8 mouse cellular contexts compared by ENCODE assay signal in the genomic region with DNA sequence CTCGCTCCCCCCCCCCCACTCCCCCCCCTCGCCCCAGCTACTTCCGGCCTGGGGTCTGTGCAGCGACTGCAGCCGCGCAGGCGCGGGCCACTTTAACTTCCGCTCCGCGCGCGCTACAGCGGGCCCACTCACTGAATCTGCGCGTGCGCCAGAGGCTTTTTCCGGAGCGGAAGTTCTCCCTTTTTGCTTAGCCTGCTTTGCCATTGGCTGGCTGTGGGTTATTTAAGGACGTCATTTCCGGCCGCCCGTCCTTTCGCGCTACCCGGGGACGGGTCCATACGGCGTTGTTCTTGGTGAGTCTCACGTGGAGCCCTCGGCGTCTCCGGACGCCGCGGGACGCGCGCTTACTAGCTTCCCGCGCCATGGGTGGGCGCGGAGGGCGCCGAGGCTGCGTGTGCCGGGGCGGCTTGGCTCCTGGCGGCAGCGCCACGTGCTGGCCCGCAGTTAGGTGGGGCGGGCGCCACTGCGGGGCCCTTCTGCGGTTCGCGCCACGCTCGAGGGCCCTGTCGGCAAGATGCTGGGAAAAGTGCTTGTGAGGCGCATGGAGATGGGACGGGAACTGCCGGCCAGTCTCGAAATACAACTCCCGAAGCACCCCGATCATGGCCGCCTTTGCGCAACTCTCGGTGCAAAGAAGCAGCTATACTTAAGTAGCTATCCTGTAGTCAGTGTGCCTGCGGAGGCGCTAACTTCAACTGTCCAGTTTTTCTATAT. TPM values are rescaled to one million over a fixed set of nuclear protein-coding genes. Genes with fewer than 3 reads are reported as not detected.
DNase-seq lines count a peak whose midpoint lies in the region; ATAC-seq and TF ChIP-seq lines count a peak whose summit lies in the region.

A gene (plus strand): TSS at position 152 of the 714 bp plus-strand sequence.

- TF ChIP-seq CTCF in cortical plate, adult 2 months (IDR thresholded peaks at IDR 0.05; ENCODE audit: extremely low read depth, insufficient read depth, low read length): no peak

- DNase-seq in gastrocnemius, adult 8-10 months (ENCODE audit: low spot score in 2 of 2): peak; percentile 85 to 94
- peak; percentile 95 for DNase-seq in hindlimb bud, embryonic 11.5 days (ENCODE audit: extremely low spot score, low read depth, low spot score)
- DNase-seq in left cerebral cortex, adult 8-10 months (ENCODE audit: low spot score in 2 of 2): peak; percentile 86 to 97
- DNase-seq in right cerebral cortex, postnatal 10 days (ENCODE audit: low spot score in 2 of 2): peak; percentile 98 to 99
- peak; percentile 89 for DNase-seq in urinary bladder, postnatal 25 days (ENCODE audit: low spot score)

- H3K36me3 ChIP-seq in megakaryocyte, embryonic 14.5 days (replicated peaks; ENCODE audit: low read length): peaks cover 68% of the 10 kb centered on the region

- peaks cover 7% of the 10 kb centered on the region for H3K4me1 ChIP-seq in cortical plate, adult 2 months (ENCODE audit: control insufficient read depth, insufficient read depth, low read length)
- H3K4me1 ChIP-seq in megakaryocyte, embryonic 14.5 days: peaks cover 40% of the 10 kb centered on the region

- H3K27ac ChIP-seq in cortical plate, adult 2 months (ENCODE audit: insufficient read depth, low read length): no peak within 1 kb of the TSS

- peak; percentile 93 for TF ChIP-seq POLR2A in cortical plate, adult 2 months (IDR thresholded peaks at IDR 0.05; ENCODE audit: extremely low read depth, insufficient read depth, low read length)

- no peaks in the 10 kb centered on the region for H3K9me3 ChIP-seq in megakaryocyte, embryonic 14.5 days

- peak within 1 kb of the TSS; percentile 65 for H3K4me3 ChIP-seq in cortical plate, adult 2 months (ENCODE audit: insufficient read depth, low read length)
- H3K4me3 ChIP-seq in megakaryocyte, embryonic 14.5 days (replicated peaks): peak within 1 kb of the TSS; percentile 98

- ATAC-seq in activated CD4-positive, CD25-positive, alpha-beta regulatory T cell, adult 4 months: peak; percentile 91

- no peaks in the 10 kb centered on the region for H3K27me3 ChIP-seq in megakaryocyte, embryonic 14.5 days (replicated peaks)

RNA-seq across cellular contexts. Expression of the gene that starts here (rescaled TPM):
- 1,000 to 10,000 TPM; 3,266 to 3,639 TPM for polyA plus RNA-seq in activated CD4-positive, CD25-positive, alpha-beta regulatory T cell, adult 4 months (2017; shearing (Covaris generic))
- 945 and 968 TPM in 2 replicates for polyA plus RNA-seq in cortical plate, adult 2 months (2012; rRNA removed)
- 100 to 1,000 TPM; 426 to 569 (median 499) TPM for total RNA-seq in gastrocnemius, adult 8-10 months (2022)
- 100 to 1,000 TPM; 420 to 493 (median 451) TPM for total RNA-seq in left cerebral cortex, adult 8-10 months (2022)
- polyA plus RNA-seq in megakaryocyte, embryonic 14.5 days (2012; ENCODE audit: insufficient read depth, low replicate concordance): 5,619 and 7,213 TPM in 2 replicates
